Mouse (Mus musculus) Muller cell, postnatal 12 days (primary cell): ENCODE measurements around the gene Gm29276.
"Not testable (repeated sequence)": the region's sequence is repeated elsewhere in the genome, so short reads cannot be mapped to it uniquely, and the experiment has no call there.

Experiments used
- DNase-seq: peaks from one replicate; pipeline ENCODE4 v3.0.0-alpha.2; 2015; ENCODE audit errors: inconsistent ontology term

Gm29276 gene

GRCm38 (mm10) chrY:42582150-42582549, at the start of gene Gm29276:
Gm29276 (minus strand) TSS chrY:42582250.
- DNase-seq, result not testable (repeated sequence)
